Mouse (Mus musculus) E14TG2a.4 (cell line): ENCODE measurements at regions not wholly inside any gene's neighbourhood (a gene's known extent, or its start where the extent isn't known, plus 50 kb on each side); places are given as distances from the start of the nearest gene placed in this dataset.

Source experiments
- CTCF ChIP-seq: conservative IDR thresholded peaks from 2 replicates; pipeline ENCODE4 v1.5.1; 2014; ENCODE audit warnings: low read length
- NANOG ChIP-seq: IDR thresholded peaks from 2 replicates; pipeline ENCODE4 v1.6.1; 2014; ENCODE audit warnings: borderline replicate concordance, low read length, mixed read lengths
- POU5F1 ChIP-seq: IDR thresholded peaks from 2 replicates; pipeline ENCODE4 v1.6.1; 2014; ENCODE audit warnings: low read length, borderline replicate concordance

DNA sequence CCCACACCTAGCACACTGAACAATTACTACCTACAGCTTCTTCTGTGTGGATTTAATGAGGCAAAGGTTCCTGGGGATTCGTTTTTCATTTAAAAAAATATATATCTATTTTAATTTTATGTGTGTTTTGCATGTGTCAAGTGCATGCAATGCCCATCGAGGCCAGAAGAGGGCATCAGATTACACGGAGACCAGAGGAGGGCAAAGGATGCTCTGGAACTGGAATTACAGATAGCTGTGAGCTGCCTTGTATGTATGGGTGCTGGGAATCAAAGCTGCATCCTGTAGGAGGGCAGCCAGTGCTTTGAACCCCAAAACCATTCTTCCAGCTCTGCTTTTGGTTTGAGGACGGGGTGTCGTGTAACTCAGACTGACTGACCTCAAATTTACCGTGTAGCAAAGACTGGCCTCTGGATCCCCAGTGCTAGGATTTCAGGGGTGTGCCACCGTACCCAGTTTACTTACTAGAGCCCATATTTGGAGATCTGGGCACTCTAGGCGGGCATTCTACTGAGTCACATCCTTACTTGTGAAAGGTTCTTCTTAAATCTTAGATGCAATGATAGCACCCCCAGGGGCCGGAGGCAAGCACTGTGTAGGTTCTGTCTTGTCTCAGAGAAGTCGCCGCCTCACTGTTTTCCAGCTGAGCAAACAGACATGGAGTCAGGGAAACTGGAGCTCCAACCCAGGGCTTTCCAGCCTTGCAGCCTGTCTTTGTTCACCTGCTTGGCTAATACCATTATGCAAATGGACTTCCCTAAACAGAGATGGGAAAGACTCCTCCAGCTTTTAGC, 225.6 kb upstream of the Nfe2l3 start:
- peak; percentile 59 for TF ChIP-seq CTCF
- TF ChIP-seq NANOG = no peak
- no peak for TF ChIP-seq POU5F1
